Mouse (Mus musculus) naive thymus-derived CD4-positive, alpha-beta T cell, adult 2 months (primary cell): ENCODE data around the gene Dok3.

Source experiments
- DNase-seq: peaks from one replicate; pipeline ENCODE4 v3.0.0-alpha.2; 2011; ENCODE audit warnings: low read depth

Dok3 gene

DNA sequence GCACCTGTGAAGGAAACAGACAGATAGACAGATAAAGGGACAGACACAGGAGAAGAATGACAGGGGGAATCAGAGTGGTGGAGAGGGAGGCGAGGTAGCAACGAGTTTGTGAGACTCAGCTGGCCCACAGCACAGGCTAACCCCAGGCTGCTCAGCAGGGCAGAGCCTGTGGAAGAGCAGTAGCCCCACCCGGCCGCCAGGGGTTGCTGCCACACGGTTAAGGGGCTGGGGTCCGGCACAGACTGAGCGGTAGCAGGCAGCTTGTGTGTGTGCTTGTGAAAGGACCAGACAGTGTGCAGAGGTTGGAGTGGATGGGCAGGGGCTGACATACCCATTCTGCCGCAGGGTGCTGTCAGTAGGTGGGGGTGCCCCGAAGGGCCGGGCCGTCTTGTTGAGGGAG lies 21.2 kb downstream of the Dok3 start:
- DNase-seq: no peak

- no peak for DNase-seq
Observed at GRCm38 (mm10) chr13:55506697-55507096, 22.4 kb downstream of the Dok3 start.

- no peak for DNase-seq
Observed at GRCm38 (mm10) chr13:55505810-55506209, 23.3 kb downstream of the Dok3 start.

DNA sequence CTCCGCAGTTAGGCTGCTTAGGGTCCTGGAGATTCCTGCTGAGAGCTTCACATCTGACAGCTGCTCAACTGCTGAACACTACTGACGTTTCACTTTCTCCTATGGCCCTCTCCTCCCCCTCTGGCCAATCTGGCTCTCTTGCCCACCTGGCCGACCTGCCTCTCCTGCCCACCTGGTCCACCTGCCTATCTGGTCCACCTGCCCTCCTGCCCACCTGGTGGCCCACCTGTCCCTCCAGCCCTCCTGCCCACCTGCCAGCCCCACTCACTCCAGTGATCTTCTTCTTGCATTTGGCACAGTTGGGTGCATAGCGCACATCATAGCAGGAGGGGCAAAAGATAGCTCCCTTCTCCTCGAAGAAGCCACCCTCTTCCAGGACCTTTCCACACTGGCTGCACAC lies 24.7 kb downstream of the Dok3 start:
- no peak for DNase-seq

GRCm38 (mm10) chr13:55502405-55502804 lies 26.7 kb downstream of the Dok3 start:
- DNase-seq: no peak

GRCm38 (mm10) chr13:55500575-55500974 lies 28.5 kb downstream of the Dok3 start:
- DNase-seq: no peak

DNA sequence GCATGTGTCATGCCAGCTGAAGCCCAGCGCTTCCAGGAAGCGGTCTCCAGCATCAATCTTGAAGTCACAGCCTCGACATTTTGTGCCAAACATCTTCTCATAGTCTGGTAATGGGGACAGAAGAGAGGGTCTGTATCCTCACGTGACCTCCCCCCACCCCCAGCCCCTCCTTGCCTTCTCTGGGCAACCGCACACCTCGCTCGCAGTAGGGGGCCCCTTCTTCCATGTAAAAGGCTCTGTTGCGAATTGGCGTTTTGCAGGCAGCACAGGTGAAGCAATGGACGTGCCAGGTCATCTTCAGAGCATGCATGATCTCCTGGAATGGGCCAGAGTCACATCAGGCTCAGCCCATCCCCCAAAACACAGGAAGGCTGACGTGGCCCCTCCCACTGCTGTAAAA lies 30.2 kb downstream of the Dok3 start:
- DNase-seq: no peak

DNA sequence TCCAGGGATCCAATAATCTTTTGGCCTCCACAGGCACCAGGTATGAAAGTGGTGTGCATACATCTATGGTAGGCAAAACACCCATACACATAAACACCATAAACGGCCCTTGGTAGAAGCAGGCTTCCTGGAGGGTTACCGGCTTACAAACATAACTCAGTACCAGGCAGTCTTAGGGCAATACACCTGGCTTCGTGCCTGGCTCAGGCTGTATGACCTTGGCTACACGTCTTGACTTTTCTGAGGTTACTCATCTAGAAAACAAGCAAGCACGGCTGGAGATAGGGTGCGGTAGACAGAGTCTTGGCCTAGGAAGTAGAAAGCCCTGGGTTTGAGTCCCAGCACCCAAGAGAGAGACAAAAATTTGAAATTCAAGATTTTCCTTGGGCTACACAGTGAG lies 32.4 kb downstream of the Dok3 start:
- DNase-seq: no peak

GRCm38 (mm10) chr13:55495702-55496101 lies 33.4 kb downstream of the Dok3 start:
- no peak for DNase-seq

DNA sequence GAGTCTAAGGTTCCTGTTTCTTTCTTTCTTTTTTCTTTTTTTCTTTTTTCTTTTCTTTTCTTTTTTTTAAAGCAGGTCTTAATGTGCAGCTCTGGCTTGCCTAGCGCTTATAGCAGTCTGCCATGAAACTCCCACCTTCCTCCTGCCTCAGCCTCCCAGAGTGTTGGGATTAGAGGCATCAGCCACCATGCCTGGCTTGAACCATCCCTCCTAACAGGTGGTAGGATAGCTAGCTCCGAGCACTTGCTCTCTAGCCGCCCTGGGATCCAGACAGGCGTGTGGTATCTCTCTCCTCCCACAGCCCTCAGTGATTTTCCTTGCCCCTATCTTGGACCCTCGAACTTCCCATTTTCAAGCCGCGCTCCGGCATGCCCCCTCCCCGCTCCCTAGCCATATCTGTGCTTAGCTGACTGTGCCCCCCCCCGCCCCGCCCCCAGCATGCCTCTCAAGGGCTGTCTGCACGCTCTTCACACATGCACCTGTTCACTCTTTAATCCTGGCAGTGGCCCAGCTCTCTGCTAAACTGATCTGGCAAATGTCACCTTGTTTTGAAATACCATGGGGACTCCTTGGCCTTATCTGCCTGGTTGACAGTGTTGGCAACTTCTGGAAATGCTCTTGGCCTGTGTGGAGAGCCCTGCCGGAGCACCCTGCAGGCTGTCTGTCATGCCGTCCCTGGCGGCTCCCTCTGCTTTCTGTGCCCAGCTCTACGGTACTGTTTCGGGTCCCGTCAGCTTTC lies 34.0 kb downstream of the Dok3 start:
- DNase-seq: no peak

DNA sequence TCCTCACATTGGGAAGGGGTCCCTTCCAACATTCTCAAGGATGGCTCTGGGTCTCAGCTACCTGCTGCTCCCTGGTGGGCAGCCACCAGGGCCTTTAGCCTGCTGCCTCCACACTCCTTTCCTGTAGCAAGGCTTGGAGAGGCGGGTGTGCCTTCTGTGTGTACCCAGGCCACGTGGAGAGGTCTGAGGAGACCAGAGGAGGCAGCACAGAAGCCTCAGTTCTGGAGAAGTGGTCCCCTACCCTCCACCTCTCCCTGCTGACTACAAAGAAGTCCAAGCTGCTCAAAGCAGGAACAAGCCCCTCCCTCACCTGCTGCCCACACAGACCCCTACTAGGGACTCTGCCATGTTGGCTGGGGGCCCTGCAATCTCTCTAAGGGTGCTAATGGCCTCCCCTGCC lies 34.8 kb downstream of the Dok3 start:
- no peak for DNase-seq

- DNase-seq: peak; percentile 21
Observed at GRCm38 (mm10) chr13:55487578-55488498, 41.3 kb downstream of the Dok3 start, which contains the start of gene Dbn1. Dbn1 (minus strand) TSS chr13:55488111.

DNA sequence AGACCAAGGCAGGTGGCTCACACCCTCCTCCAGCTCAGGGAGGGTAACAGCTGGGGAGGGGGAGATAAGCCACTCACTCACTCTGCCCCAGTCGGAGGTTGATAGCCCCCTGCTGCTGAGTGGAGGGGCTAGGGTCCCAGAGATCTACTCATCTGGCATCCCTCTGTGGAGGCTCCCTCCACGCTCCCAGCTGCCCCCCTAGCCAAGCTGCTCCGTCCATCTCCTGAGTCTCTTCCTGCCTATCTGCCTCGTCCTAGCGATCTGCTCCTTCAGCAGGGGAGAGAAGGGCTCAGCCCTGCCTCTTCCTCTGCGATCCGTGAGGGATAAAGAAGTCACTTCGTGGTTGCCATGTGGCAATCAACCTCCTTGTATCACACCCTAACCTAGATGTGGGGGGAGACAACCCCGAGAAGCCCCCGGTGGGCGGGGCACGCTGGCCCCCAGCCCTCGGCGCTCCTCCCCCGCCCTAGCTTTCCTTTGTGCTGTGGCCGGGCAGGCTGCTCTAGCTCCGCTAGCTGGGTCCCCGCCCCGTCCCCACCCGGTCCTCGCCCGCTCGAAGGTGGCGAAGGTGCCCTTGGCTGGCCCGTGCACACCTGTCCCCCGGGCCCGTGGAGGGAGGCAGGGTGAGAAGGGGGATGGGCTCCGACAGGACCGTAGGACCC lies 42.0 kb downstream of the Dok3 start:
- peak; percentile 48 for DNase-seq

GRCm38 (mm10) chr13:55486029-55486794 lies 42.9 kb downstream of the Dok3 start:
- no peak for DNase-seq

DNA sequence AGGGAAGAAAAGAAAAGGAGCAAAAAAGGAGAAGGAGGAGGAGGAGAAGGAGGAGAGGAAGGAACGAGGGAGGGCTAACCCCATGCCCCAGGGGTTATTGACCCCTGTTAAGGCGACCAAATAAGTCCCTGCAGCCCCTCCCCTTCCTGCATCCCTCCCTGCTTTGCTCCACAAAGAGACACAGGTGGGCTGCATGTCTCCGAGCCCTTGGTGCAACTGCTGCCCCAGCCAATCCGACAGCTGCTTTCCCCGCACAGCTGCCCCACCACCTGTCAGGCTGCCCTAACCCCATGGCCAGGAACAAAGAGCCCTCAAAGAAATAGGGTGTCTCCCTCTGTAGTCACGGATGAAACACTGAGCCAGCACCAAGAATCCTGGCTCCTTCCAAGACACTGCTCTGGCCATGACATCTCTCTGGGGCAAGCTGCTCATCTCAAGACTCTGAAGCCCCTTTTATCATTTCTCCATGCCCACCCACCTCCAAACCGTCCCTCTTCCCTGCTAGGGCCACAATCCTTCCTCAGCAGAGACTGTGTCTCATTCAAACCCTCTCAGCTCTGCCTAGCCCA lies 44.5 kb downstream of the Dok3 start:
- no peak for DNase-seq

- DNase-seq: no peak
Observed at GRCm38 (mm10) chr13:55483593-55483992, 45.5 kb downstream of the Dok3 start.

GRCm38 (mm10) chr13:55483071-55483470 lies 46.0 kb downstream of the Dok3 start:
- DNase-seq: no peak

DNA sequence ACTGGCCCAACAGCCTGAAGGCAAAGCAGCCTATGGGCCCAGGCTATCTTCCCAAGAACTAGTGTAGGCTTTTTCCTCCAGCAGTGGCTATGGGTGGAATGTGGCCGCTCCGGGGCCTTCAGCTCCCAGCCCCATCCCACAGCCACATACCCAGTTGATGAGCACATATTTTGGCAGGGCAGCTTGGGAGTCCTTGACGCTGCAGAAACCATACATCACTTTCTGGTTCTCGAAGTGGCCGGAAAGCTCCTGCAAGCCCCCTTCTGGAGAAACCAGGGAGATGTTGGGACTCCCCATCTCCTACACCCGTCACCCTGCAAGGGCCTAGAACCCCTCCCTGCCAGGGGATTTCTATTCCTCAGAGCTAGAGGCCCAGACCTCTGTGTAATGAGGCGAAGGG lies 46.6 kb downstream of the Dok3 start:
- no peak for DNase-seq

DNA sequence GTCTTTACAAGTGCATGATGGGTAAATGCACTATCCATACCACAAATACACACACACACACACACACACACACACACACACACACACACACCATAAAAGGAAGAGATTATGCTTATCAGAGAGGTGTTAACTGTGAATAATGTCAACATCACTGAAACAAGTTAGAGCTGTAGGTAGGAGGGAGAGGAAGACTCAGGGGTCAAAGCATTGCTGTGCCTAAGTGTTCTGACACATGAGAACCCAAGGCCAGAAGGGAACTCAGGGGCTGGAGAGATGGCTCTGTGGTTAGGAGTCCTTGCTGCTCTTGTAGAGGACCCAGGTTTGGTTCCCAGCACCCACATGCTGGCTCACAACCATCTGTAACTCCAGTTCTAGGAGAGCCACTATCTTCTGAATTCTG lies 49.2 kb downstream of the Dok3 start:
- no peak for DNase-seq

DNA sequence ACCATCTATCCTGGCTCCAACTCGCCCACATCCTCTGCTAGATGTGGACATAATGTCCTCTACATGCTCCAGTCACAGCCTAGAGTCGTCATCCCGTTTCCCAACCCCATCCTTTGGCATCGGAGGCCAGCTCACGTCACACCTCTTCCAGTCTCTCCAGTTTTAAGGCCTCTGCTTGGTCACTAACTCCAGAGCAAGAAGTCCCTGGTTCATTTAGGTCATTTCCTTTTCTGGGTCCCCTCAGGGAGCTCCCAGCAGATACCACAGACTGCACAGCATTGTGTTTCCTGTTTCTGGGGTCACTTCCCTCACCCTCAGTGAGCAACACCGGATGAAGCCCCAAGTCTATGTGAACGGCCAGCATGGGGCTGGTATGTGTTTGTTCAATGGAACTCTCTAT lies 50.1 kb downstream of the Dok3 start:
- no peak for DNase-seq

- DNase-seq: peak; percentile 46
Observed at GRCm38 (mm10) chr13:55478036-55478435, 51.1 kb downstream of the Dok3 start.

DNA sequence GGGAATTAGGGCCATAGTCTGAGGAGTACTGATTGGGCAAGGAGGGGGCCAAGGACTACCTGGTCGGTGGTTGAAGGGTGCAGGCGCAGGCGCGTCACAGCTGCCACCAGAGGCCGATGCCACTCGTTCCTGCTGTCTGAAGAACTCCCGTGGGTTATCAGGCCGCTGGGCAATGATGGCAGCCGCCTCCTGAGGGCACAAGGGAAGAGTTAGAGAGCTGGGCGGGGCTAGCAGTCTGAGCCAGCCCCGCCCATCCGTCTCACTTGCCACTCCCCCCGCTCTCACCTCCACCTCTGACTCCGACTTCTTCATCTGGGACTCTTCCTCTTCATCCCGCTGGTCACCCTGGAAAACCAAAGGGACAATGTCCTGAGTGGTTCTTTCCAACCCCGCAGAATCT lies 51.6 kb downstream of the Dok3 start:
- DNase-seq: no peak
